Mouse (Mus musculus) lung, adult 18-20 months (tissue): Measurements from ENCODE around the gene Camk1d.

Source experiments
- DNase-seq, 2 experiments: peaks; one replicate each; pipeline ENCODE4 v3.0.0; 2022; ENCODE audit warnings: mixed read lengths in 2 of 2

The Camk1d gene

DNA sequence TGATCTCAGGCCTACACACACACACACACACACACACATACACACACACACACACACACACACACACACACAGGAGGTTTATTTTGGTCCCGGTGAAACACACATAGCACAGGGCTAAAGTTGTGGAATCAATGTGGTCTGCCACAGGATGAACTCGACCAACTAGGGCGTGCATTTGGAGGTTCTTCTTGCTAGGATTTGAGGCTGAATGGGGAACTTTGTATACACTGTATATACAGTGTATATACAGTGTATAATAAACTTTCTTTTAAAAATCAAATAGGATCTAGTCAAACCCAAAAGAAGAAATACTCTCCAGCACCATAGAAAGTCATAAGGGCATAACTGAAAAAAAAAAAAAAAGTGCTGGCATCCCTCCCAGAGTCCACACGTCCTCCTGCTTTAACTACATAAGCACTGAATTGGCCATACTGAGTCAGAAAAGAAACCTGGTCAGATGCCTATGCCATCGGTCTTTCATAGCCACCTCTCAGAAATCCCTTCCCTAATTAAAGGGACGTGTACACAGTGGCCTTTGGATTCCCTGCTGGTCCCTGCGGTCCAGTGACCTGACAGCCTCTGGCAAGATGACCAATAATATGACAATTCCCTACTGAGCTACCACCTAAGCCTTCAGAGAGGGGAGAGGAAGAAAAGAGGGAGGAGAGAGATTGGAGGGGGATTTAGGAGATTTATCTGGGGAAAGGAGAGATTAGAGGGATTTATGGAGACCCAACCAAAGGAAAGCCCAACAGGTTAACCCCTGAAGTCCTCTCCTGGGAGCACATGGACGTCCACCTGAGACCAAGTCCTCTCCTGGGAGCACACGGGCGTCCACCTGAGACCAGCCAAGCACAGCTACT is 6.2 kb downstream of the Camk1d start:
- DNase-seq = no peak

DNA sequence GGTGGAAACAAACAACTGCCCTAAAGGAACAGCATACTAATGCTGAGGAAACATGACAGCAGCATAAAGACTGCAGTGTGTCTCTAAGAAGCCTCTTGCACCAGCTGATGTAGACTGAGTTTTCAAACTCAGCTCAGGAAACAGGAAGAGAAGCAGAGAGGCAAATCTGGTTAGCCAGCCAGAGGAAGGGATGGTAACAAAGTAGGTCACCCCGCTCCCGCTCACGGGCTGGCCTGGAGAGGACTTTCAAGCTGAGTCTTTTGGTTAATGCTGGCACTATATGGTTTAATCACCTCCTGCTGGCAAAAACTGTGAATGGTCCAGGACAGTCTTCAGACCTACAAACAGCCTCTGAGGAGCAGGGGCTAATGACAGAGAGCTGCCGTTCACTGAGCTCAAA is 7.7 kb downstream of the Camk1d start:
- DNase-seq = peak; percentile 10 to 11

GRCm38 (mm10) chr2:5702370-5702769 is 11.9 kb downstream of the Camk1d start:
- no peak for DNase-seq

GRCm38 (mm10) chr2:5700931-5701330 is 13.4 kb downstream of the Camk1d start:
- no peak for DNase-seq

DNA sequence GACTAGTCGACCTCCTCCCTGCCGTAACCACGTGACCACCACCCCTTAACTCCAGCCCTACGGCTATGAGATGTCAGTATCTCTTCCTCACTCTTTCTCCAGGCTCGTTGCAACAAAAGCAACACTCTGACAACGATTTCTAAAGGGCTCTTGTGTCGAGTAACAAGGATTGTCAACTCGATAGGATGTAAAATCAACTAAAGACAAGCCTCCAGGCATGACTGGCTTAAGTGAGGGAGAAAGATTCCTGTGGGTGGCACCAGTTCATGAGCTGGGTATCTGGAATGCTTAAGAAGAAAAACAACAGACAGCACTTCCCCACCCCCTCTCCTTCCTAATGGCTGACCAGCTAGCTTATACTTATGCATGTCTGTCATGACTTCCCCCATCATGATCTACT is 15.9 kb downstream of the Camk1d start:
- no peak for DNase-seq

DNA sequence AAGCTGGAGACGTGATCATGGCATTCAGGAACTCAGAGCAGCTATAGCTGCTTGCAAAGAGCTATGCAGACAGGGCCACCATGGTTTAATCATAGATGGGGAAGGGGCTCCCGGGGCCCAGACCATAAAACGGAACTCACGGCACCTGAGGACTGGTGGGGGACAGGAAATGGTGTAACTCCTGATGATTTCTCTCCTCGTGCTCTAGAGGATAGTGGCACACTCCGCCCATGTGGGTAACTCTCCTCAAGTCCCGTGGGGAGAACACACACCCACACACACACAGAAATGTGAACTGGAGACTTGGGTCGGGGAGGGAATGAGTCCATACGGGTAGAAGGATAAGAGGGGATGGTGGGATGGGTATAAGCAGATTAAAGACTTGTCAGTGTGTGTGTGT is 20.2 kb downstream of the Camk1d start:
- DNase-seq = no peak

DNA sequence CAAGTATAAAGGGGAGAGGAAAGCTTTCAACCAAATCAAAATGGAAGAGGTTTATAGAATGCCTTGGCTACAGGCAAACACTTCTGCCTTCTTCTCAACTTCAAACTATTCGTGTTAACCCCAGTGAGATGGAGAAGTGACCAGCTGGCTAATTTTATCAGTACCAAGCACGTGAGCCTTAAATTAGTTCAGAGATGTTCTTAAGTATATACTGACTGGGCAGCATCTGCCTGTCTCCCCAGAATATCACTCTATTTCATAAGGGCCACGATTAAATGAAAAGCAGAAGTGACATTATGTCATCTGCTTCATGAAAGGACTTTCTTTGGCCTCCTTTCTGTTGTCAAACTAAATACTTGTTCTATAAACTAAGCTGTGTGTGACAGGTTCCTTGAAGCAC is 22.6 kb downstream of the Camk1d start:
- no peak for DNase-seq

DNA sequence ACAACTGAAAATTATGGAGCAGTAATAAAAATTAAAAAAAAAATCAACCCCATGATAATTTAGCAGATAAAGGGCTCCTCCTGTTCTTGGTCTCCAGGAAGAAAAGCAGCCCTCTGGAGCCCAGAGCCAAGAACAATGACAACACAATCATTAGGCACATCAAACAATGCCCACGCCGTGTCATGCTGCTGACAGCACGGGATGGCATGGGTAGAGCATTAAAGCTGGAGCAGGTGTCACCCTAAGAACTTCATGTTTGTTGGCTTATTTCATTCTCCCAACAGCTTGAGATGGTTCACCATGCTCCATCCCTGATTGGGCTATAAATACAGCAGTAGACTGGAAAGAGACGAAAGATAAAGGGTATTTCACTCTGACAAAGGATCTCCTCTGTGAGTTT is 30.9 kb downstream of the Camk1d start:
- DNase-seq = no peak

GRCm38 (mm10) chr2:5681909-5682308 is 32.4 kb downstream of the Camk1d start:
- DNase-seq = no peak

GRCm38 (mm10) chr2:5681302-5681701 is 33.0 kb downstream of the Camk1d start:
- DNase-seq = no peak

- no peak for DNase-seq
These were observed 35.3 kb downstream of the Camk1d start for GRCm38 (mm10) chr2:5679055-5679454.

DNA sequence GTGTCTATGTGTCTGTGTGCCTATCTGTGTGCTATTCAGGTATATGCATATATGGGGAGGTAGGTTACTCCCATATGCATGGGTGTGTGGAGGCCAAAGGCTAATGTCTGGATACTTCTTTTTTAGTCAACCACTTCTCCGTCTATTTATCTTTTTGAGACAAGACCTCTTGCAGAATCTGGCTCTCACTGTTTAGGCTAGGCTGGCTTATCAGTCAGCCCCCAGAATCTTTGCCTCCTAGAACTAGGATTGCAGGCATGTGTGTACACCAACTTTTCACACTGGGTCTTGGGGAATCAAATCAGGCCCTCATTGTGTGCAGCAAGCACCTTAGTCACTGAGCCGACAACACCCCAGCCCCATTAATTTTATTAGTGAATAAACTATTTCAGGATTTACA is 36.8 kb downstream of the Camk1d start:
- no peak for DNase-seq

DNA sequence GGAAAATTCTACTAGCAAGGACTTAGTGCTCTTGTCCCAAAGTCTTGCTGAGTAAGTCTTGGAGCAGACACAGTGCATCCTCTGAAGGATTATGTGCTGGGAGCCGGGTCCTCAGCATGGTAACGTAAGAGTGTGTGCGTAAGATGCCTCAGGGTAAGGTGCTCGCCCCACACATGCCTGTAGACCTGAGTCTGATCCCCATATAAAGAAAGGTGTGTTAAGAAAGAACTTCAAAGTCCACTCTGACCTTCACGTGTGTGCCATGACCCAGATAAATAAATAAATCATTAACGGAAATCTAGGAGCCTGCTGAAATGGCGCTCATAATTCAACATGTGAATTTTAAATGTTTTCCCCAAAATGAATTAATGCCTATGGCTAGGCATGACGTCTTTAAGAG is 37.5 kb downstream of the Camk1d start:
- DNase-seq = no peak

DNA sequence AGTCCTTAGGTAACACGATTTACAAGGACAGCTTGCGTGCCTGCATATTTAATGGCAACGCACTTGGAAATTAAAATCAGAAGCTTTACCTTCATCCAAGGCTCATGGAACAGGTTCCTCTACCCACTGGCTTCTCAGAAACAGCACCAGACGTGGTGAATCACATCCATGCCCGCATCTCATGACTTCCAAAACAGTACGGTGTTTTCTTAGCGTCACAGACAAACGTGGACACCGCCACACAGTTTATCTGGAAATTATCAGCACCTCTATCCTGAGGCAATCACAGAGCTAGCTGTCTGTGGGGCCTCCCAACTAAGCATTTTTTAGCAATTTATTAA is 38.2 kb downstream of the Camk1d start:
- DNase-seq = no peak

GRCm38 (mm10) chr2:5675431-5676142 is 38.7 kb downstream of the Camk1d start:
- no peak for DNase-seq

GRCm38 (mm10) chr2:5674512-5674911 is 39.8 kb downstream of the Camk1d start:
- DNase-seq = no peak

GRCm38 (mm10) chr2:5673816-5674215 is 40.5 kb downstream of the Camk1d start:
- no peak for DNase-seq

- DNase-seq = no peak
These were observed 41.3 kb downstream of the Camk1d start for GRCm38 (mm10) chr2:5672906-5673589.

DNA sequence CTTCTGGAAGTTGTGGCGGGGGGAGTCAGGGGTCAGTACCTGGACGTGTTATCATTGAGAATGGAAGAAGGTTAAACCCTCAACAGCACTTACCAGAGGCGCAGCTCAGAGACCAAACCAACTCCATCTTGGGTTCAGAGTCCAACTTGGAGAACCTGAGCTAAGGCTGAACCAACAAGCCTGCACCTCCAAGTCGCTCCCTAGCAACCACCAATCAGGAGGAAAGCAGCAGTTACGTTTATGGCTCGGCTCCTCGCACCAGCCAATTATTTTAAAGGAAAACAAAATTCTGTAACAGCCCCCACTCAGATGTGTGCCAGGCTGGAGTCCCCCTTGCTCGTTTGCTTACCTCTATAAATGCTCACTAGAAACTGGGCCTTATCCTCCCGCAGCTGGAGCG is 44.2 kb downstream of the Camk1d start:
- DNase-seq = no peak

DNA sequence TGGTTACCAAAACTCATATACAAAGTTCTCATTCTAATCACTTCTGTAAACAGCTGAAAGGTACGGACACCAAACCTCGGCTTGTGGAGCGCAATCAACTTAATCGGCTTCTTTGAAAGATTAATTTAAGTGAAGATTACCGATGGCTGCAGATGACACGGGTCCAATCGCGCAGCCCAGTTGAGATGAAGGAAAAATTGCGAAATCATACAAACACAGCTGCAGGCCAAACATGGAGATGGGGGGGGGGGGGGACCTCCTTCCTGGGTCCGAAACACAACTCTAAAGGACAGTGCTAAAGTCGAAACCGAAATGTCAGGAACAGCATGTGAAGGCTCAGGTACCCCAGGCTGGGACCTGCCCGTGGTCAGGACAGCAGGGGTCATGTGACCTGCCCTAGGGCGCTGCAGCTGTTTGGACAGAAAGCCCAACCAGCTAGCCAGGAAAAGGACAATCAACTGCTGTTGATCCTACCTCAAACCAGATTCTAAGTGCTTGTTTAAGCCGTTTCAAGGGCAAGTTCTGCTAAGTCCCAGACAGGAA is 44.7 kb downstream of the Camk1d start:
- no peak for DNase-seq

- no peak for DNase-seq
These were observed 45.4 kb downstream of the Camk1d start for GRCm38 (mm10) chr2:5668940-5669339.

DNA sequence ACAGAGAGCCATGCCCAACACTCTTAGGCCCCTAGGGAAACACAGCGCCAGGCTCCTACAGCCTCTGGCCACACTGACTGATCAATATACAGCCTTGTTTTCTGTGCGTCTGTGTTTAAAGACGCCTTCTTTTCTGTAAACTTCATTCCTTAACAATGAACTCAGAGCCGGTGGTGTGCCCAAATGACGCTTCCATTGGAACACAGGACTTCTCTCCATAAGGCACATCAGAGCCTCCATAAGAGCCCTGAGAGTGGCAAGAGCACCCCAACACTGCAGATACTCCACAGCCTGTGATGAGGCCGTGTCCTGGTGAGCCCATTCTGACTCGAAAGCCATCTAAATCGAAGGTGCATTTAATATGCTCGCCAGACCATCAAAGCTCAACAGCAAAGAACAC is 50.8 kb downstream of the Camk1d start:
- no peak for DNase-seq

DNA sequence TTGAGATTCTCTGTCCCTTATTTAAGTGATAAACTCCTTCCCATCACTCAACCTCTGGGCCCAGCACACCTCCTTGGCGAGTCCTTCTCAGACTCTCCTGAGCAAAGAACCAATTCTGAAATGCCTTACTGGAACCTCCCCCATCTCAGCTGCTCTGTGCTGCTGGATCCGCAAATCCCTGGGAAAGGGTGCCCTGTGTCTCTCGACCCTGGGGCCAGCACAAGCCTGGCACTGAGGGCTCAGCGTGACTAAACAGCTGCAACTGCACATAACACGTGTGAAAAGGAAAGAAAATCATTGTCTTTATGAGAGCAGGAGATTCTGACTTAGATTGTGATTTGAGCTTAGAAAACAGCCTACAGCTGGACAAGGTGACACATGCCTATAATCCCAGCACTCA is 52.4 kb downstream of the Camk1d start:
- DNase-seq = no peak

DNA sequence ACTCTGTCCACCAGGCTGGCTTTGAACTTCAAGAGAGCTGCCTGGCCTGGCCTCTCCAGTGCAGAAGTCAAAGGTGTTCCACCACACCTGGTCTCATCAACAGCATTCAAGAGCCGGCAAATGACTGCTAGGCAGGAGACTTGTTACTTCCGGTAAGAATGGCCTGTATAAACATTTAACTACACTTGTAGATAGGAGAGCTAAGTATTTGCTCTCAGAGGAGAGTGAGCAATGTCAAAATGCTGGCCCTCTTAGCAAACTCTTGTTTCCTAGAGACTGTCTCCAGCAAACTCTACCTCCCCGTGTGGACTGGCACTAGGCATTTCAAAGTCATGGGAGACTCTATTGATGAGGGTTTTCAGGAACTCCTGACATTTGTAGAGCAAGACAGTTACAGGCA is 56.3 kb downstream of the Camk1d start:
- DNase-seq = peak; percentile 28 to 40
